Comparison of ENCODE assay signal across 9 mouse cellular contexts in genomic region chr8:10899581-10900155, GRCm38 (mm10).
DNase-seq lines count a peak whose midpoint lies in the region; ATAC-seq and TF ChIP-seq lines count a peak whose summit lies in the region.
"Had no signal": no experiment of that assay in that cellular context is flagged by ENCODE, and none has a peak within 500 bp of the region (broad histone marks: within the 10 kb centered on the region; RNA-seq: fewer than 3 reads in every experiment).

No protein-coding gene starts in this region.

- no peak overlapping the region for H3K27ac ChIP-seq in heart, postnatal 0 days (ENCODE audit: low read depth)
- H3K27ac ChIP-seq in thymus, adult 2 months (ENCODE audit: control insufficient read depth, insufficient read depth, low read length), result no peak overlapping the region

- no peak for TF ChIP-seq EP300 in heart, postnatal 0 days (IDR thresholded peaks at IDR 0.05; ENCODE audit: low read depth)

- no peak overlapping the region for H3K9ac ChIP-seq in heart, postnatal 0 days (replicated peaks; ENCODE audit: low read depth, low read length)

- peak; percentile 59 for DNase-seq in right cerebral cortex, adult 18-20 months
- no peak for DNase-seq in right cerebral cortex, postnatal 10 days (ENCODE audit: low spot score in 2 of 2)
- peak; percentile 48 for DNase-seq in embryo, embryonic 11 days
- no peak for DNase-seq in heart, postnatal 0 days (ENCODE audit: low spot score)
- peak; percentile 32 to 49 for DNase-seq in kidney, postnatal 4 days
- DNase-seq in thymus, adult 2 months, result no peak
- no peak for DNase-seq in c-Kit-positive CD71-positive TER-119-positive erythroid progenitor cells, embryonic 14.5 days (ENCODE audit: low spot score)

- 29% methylated on average over 17 of the region's 17 CpGs for WGBS in heart, postnatal 0 days
- 64% methylated on average over 17 of the region's 17 CpGs for WGBS in thymus, adult 2 months

- H3K4me1 ChIP-seq in heart, postnatal 0 days (ENCODE audit: control insufficient read depth, insufficient read depth), result peaks cover 24% of the 10 kb centered on the region; the same call in 1 of the 2 replicates
- H3K4me1 ChIP-seq in thymus, adult 2 months (replicated peaks; ENCODE audit: control insufficient read depth, insufficient read depth, low read length), result peaks cover 6% of the 10 kb centered on the region

- 0 out of 2 replicates have a peak, but pooled peaks cover 8% of the 10 kb centered on the region for H3K27me3 ChIP-seq in heart, postnatal 0 days (ENCODE audit: control insufficient read depth, insufficient read depth, low read length)
- no peaks in the 10 kb centered on the region for H3K27me3 ChIP-seq in thymus, adult 2 months (ENCODE audit: control insufficient read depth, insufficient read depth, low read length)
- H3K27me3 ChIP-seq: Patski had no signal

- TF ChIP-seq POLR2A in thymus, adult 2 months (IDR thresholded peaks at IDR 0.05; ENCODE audit: control insufficient read depth, extremely low read depth, insufficient read depth, low read length, poor library complexity), result no peak

- H3K4me2 ChIP-seq in heart, postnatal 0 days (ENCODE audit: low read depth, low read length), result peak overlapping the region; percentile 31

- H3K4me3 ChIP-seq in heart, postnatal 0 days (ENCODE audit: low read depth, low read length), result no peak overlapping the region; the same call in 1 of the 2 replicates
- no peak overlapping the region for H3K4me3 ChIP-seq in thymus, adult 2 months (ENCODE audit: control insufficient read depth, insufficient read depth, low read length)

- ATAC-seq in heart, postnatal 0 days (ENCODE audit: insufficient read depth, low read depth), result no peak
- peak; percentile 14; the same call in 1 of the 2 replicates for ATAC-seq in megakaryocyte, adult 5-6 weeks (ENCODE audit: poor library complexity, severe bottlenecking)
- ATAC-seq: Patski had no signal

- no peaks in the 10 kb centered on the region for H3K36me3 ChIP-seq in heart, postnatal 0 days (replicated peaks; ENCODE audit: control insufficient read depth, insufficient read depth, low read length)
- H3K36me3 ChIP-seq in thymus, adult 2 months (ENCODE audit: control insufficient read depth, insufficient read depth, low read length), result no peaks in the 10 kb centered on the region

- no peak for TF ChIP-seq CTCF in heart, postnatal 0 days (IDR thresholded peaks at IDR 0.05; ENCODE audit: low read depth)
- no peak for TF ChIP-seq CTCF in thymus, adult 2 months (IDR thresholded peaks at IDR 0.05; ENCODE audit: borderline replicate concordance, control insufficient read depth, extremely low read depth, insufficient read depth, low read length, poor library complexity)

- H3K9me3 ChIP-seq in heart, postnatal 0 days (replicated peaks; ENCODE audit: control insufficient read depth, low read length), result no peaks in the 10 kb centered on the region

Comparison
In these comparisons a context has a peak if more than half of its experiments do, and no peak if none do; other contexts are left out.
1. DNase-seq: peak in right cerebral cortex, adult 18-20 months (single experiment), embryo, embryonic 11 days (single experiment) and kidney, postnatal 4 days (2 of 2); none in right cerebral cortex, postnatal 10 days (0 of 2), heart, postnatal 0 days (single experiment), thymus, adult 2 months (single experiment) and c-Kit-positive CD71-positive TER-119-positive erythroid progenitor cells, embryonic 14.5 days (single experiment).